Mouse (Mus musculus) lung, embryonic 16.5 days (tissue): ENCODE measurements at regions not wholly inside any gene's neighbourhood (a gene's known extent, or its start where the extent isn't known, plus 50 kb on each side); places are given as distances from the start of the nearest gene placed in this dataset.

Experiments
- ATAC-seq: fragments of 200-750 bp; cut with Nextera tagmentation; 2 replicates; pipeline ENCODE4 v1.8.0; 2017; ENCODE audit warnings: low read depth, mild to moderate bottlenecking, moderate library complexity
- H3K27ac ChIP-seq: fragments of 300-500 bp; sonication (generic); 2 replicates; pipeline ENCODE4 v1.5.1; 2014; ENCODE audit warnings: mild to moderate bottlenecking, control low read depth, low read length
- H3K27me3 ChIP-seq: fragments of 300-500 bp; sonication (generic); 2 replicates; pipeline ENCODE4 v1.6.1; 2014; ENCODE audit warnings: low read depth, low read length, mixed read lengths; ENCODE audit not compliant: control insufficient read depth, insufficient read depth
- H3K36me3 ChIP-seq: fragments of 300-500 bp; sonication (generic); 2 replicates; pipeline ENCODE4 v1.6.1; 2014; ENCODE audit warnings: low read length; ENCODE audit not compliant: control insufficient read depth, insufficient read depth
- H3K4me1 ChIP-seq: fragments of 300-500 bp; sonication (generic); replicated peaks from 2 replicates; pipeline ENCODE4 v1.6.1; 2014; ENCODE audit warnings: low read length, mixed read lengths; ENCODE audit not compliant: control insufficient read depth, insufficient read depth
- H3K4me2 ChIP-seq: fragments of 300-500 bp; sonication (generic); 2 replicates; pipeline ENCODE4 v1.6.1; 2014; ENCODE audit warnings: low read depth, low read length, control low read depth
- H3K4me3 ChIP-seq: fragments of 300-500 bp; sonication (generic); 2 replicates; pipeline ENCODE4 v1.5.1; 2014; ENCODE audit warnings: mild to moderate bottlenecking, low read length, control low read depth
- H3K9ac ChIP-seq: fragments of 300-500 bp; sonication (generic); 2 replicates; pipeline ENCODE4 v1.6.1; 2014; ENCODE audit warnings: low read length, control low read depth
- H3K9me3 ChIP-seq: fragments of 300-500 bp; sonication (generic); 2 replicates; pipeline ENCODE4 v1.6.1; 2016; ENCODE audit warnings: low read length; ENCODE audit not compliant: control insufficient read depth
- WGBS: fragments of 180-500 bp; shearing (Covaris S2); extraction: QIAGEN DNeasy Blood & Tissue Kit; methylation state at CpG from one replicate; pipeline ENCODE4 v1.1.7; 2014; 5-methylcytosine and 5-hydroxymethylcytosine counted together

GRCm38 (mm10) chr13:90420966-90421365 is 331.6 kb upstream of the Xrcc4 start:
- no peaks in the 10 kb centered on the region for H3K9me3 ChIP-seq
- ATAC-seq: 0 out of 2 replicates have a peak, but pooled peaks have one; percentile 43
- no peak overlapping the region for H3K9ac ChIP-seq
- 32% methylated on average over 4 of the region's 4 CpGs for WGBS
- 0 out of 2 replicates have a peak, but pooled peaks cover 2% of the 10 kb centered on the region for H3K4me1 ChIP-seq
- H3K4me3 ChIP-seq: no peak overlapping the region
- H3K36me3 ChIP-seq: no peaks in the 10 kb centered on the region
- H3K27ac ChIP-seq: no peak overlapping the region
- no peaks in the 10 kb centered on the region for H3K27me3 ChIP-seq
- H3K4me2 ChIP-seq: no peak overlapping the region

- H3K4me2 ChIP-seq: no peak overlapping the region
- no peak for ATAC-seq
- no peaks in the 10 kb centered on the region for H3K4me1 ChIP-seq
- WGBS: 85% methylated on average over 4 of the region's 4 CpGs
- H3K27me3 ChIP-seq: no peaks in the 10 kb centered on the region
- no peak overlapping the region for H3K27ac ChIP-seq
- H3K4me3 ChIP-seq: no peak overlapping the region
- H3K36me3 ChIP-seq: no peaks in the 10 kb centered on the region
- no peaks in the 10 kb centered on the region for H3K9me3 ChIP-seq
- no peak overlapping the region for H3K9ac ChIP-seq
Measured at GRCm38 (mm10) chr13:90404392-90404791, 315.0 kb upstream of the Xrcc4 start.

GRCm38 (mm10) chr13:90402061-90402460 is 312.7 kb upstream of the Xrcc4 start:
- 69% methylated on average over 1 of the region's 1 CpGs for WGBS
- Histone ChIP-seq H3K27ac (no peak overlapping the region), H3K27me3 (no peaks in the 10 kb centered on the region), H3K4me3 (no peak overlapping the region), H3K4me2 (no peak overlapping the region), H3K4me1 (no peaks in the 10 kb centered on the region), H3K9me3 (no peaks in the 10 kb centered on the region), H3K36me3 (no peaks in the 10 kb centered on the region), H3K9ac (no peak overlapping the region)
- no peak for ATAC-seq

GRCm38 (mm10) chr13:90401496-90401895 is 312.1 kb upstream of the Xrcc4 start:
- WGBS: 90% methylated on average over 1 of the region's 1 CpGs

GRCm38 (mm10) chr13:90395274-90396023 is 306.0 kb upstream of the Xrcc4 start:
- 49% methylated on average over 8 of the region's 8 CpGs for WGBS
- no peak for ATAC-seq
- H3K4me2 ChIP-seq: peak overlapping the region; percentile 22; the same call in 1 of the 2 replicates

More at GRCm38 (mm10) chr13:90401496-90401895, 312.1 kb upstream of the Xrcc4 start:
- Histone ChIP-seq H3K4me2 (no peak overlapping the region), H3K36me3 (no peaks in the 10 kb centered on the region), H3K27ac (no peak overlapping the region), H3K9me3 (no peaks in the 10 kb centered on the region), H3K9ac (no peak overlapping the region), H3K4me3 (no peak overlapping the region), H3K27me3 (no peaks in the 10 kb centered on the region), H3K4me1 (no peaks in the 10 kb centered on the region)
- no peak for ATAC-seq

GRCm38 (mm10) chr13:90394815-90395241 is 305.4 kb upstream of the Xrcc4 start:
- H3K4me2 ChIP-seq: peak overlapping the region; percentile 22; the same call in 1 of the 2 replicates
- H3K9ac ChIP-seq: no peak overlapping the region
- H3K27ac ChIP-seq: peak overlapping the region; percentile 78
- no peak overlapping the region for H3K4me3 ChIP-seq
- peak; percentile 94 for ATAC-seq
- H3K4me1 ChIP-seq: peaks cover 8% of the 10 kb centered on the region; the same call in 1 of the 2 replicates
- 13% methylated on average over 5 of the region's 5 CpGs for WGBS
- no peaks in the 10 kb centered on the region for H3K27me3 ChIP-seq
- no peaks in the 10 kb centered on the region for H3K36me3 ChIP-seq
- H3K9me3 ChIP-seq: no peaks in the 10 kb centered on the region

More at GRCm38 (mm10) chr13:90395274-90396023, 306.0 kb upstream of the Xrcc4 start:
- Histone ChIP-seq H3K9ac (no peak overlapping the region), H3K9me3 (no peaks in the 10 kb centered on the region), H3K27ac (no peak overlapping the region), H3K36me3 (no peaks in the 10 kb centered on the region), H3K4me1 (peaks cover 8% of the 10 kb centered on the region; the same call in 1 of the 2 replicates), H3K4me3 (no peak overlapping the region), H3K27me3 (no peaks in the 10 kb centered on the region)

- H3K9me3 ChIP-seq: no peaks in the 10 kb centered on the region
- H3K4me3 ChIP-seq: no peak overlapping the region
- H3K4me2 ChIP-seq: no peak overlapping the region
- H3K36me3 ChIP-seq: no peaks in the 10 kb centered on the region
- no peak overlapping the region for H3K27ac ChIP-seq
- no peaks in the 10 kb centered on the region for H3K27me3 ChIP-seq
- no peak overlapping the region for H3K9ac ChIP-seq
- peaks cover 8% of the 10 kb centered on the region; the same call in 1 of the 2 replicates for H3K4me1 ChIP-seq
- no peak for ATAC-seq
Measured at GRCm38 (mm10) chr13:90392415-90392814, 303.0 kb upstream of the Xrcc4 start.

GRCm38 (mm10) chr13:90376619-90377018 is 287.2 kb upstream of the Xrcc4 start:
- 76% methylated on average over 3 of the region's 3 CpGs for WGBS

GRCm38 (mm10) chr13:90376207-90376606 is 286.8 kb upstream of the Xrcc4 start:
- whole genome bisulfite sequencing: 79% methylated on average over 6 of the region's 6 CpGs

More at GRCm38 (mm10) chr13:90376619-90377018, 287.2 kb upstream of the Xrcc4 start:
- Histone ChIP-seq H3K4me3 (no peak overlapping the region), H3K4me2 (no peak overlapping the region), H3K27ac (no peak overlapping the region), H3K9ac (no peak overlapping the region), H3K27me3 (no peaks in the 10 kb centered on the region), H3K36me3 (no peaks in the 10 kb centered on the region), H3K9me3 (no peaks in the 10 kb centered on the region), H3K4me1 (no peaks in the 10 kb centered on the region)
- no peak for ATAC-seq

More at GRCm38 (mm10) chr13:90376207-90376606, 286.8 kb upstream of the Xrcc4 start:
- Histone ChIP-seq H3K36me3 (no peaks in the 10 kb centered on the region), H3K4me2 (no peak overlapping the region), H3K27ac (no peak overlapping the region), H3K4me1 (no peaks in the 10 kb centered on the region), H3K9ac (no peak overlapping the region), H3K9me3 (no peaks in the 10 kb centered on the region), H3K27me3 (no peaks in the 10 kb centered on the region), H3K4me3 (no peak overlapping the region)
- no peak for ATAC-seq
